Mouse (Mus musculus) hindbrain, embryonic 13.5 days (tissue): Measurements from ENCODE around the gene Izumo4. TPM values are rescaled to one million over a fixed set of nuclear protein-coding genes. Genes with fewer than 3 reads are reported as not detected.

ENCODE experiments used
- ATAC-seq: fragments of 200-750 bp; cut with Nextera tagmentation; 2 replicates; pipeline ENCODE4 v1.8.0; 2017; ENCODE audit warnings: moderate TSS enrichment; ENCODE audit not compliant: low FRiP score
- H3K27ac ChIP-seq: fragments of 300-500 bp; sonication (generic); 2 replicates; pipeline ENCODE4 v1.5.1; 2015; ENCODE audit warnings: inconsistent platforms, mild to moderate bottlenecking, moderate library complexity
- H3K27me3 ChIP-seq: fragments of 300-500 bp; sonication (generic); 2 replicates; pipeline ENCODE4 v1.6.1; 2015; ENCODE audit warnings: mild to moderate bottlenecking, inconsistent platforms
- H3K36me3 ChIP-seq: fragments of 300-500 bp; sonication (generic); 2 replicates; pipeline ENCODE4 v1.6.1; 2015; ENCODE audit warnings: mild to moderate bottlenecking, inconsistent platforms
- H3K4me1 ChIP-seq: fragments of 300-500 bp; sonication (generic); replicated peaks from 2 replicates; pipeline ENCODE4 v1.6.1; 2015; ENCODE audit warnings: inconsistent platforms
- H3K4me2 ChIP-seq: fragments of 300-500 bp; sonication (generic); 2 replicates; pipeline ENCODE4 v1.6.1; 2015; ENCODE audit warnings: inconsistent platforms, mild to moderate bottlenecking, moderate library complexity
- H3K4me3 ChIP-seq: fragments of 300-500 bp; sonication (generic); 2 replicates; pipeline ENCODE4 v1.5.1; 2015; ENCODE audit warnings: mild to moderate bottlenecking, inconsistent platforms
- H3K9ac ChIP-seq: fragments of 300-500 bp; sonication (generic); 2 replicates; pipeline ENCODE4 v1.6.1; 2015; ENCODE audit warnings: mild to moderate bottlenecking, inconsistent platforms
- H3K9me3 ChIP-seq: fragments of 300-500 bp; sonication (generic); 2 replicates; pipeline ENCODE4 v1.6.1; 2016; ENCODE audit warnings: inconsistent platforms
- WGBS: fragments of 180-500 bp; shearing (Covaris S2); methylation state at CpG from one replicate; pipeline ENCODE4 v1.1.7; 2015; 5-methylcytosine and 5-hydroxymethylcytosine counted together
- polyA plus RNA-seq: library from polyadenylated mRNA; unstranded; fragments of >200 nt; fragmentation: Nextera tagmentation; extraction: Ambion mirVana; gene quantifications from 2 replicates; pipeline ENCODE4 v1.2.1, GENCODE M21; 2015

Gene Izumo4
- polyA plus RNA-seq, 1 experiment from 2014 or later = 36.4 TPM

GRCm38 (mm10) chr10:80663485-80664196, 38.3 kb upstream of the Izumo4 start:
- H3K4me1 ChIP-seq = peaks cover 31% of the 10 kb centered on the region
- 64% methylated on average over 5 of the region's 5 CpGs for WGBS
- no peak overlapping the region; the same call in 1 of the 2 replicates for H3K27ac ChIP-seq
- H3K4me2 ChIP-seq = no peak overlapping the region
- no peak overlapping the region for H3K4me3 ChIP-seq
- no peak for ATAC-seq
- H3K36me3 ChIP-seq = peaks cover 34% of the 10 kb centered on the region
- H3K9me3 ChIP-seq = no peaks in the 10 kb centered on the region
- H3K9ac ChIP-seq = no peak overlapping the region
- H3K27me3 ChIP-seq = no peaks in the 10 kb centered on the region

- H3K27ac ChIP-seq = peak overlapping the region; percentile 55; the same call in 1 of the 2 replicates
- no peak for ATAC-seq
- WGBS = 54% methylated on average over 16 of the region's 16 CpGs
- H3K9ac ChIP-seq = no peak overlapping the region
- peak overlapping the region; percentile 10; the same call in 1 of the 2 replicates for H3K4me2 ChIP-seq
- no peaks in the 10 kb centered on the region for H3K27me3 ChIP-seq
- no peaks in the 10 kb centered on the region for H3K9me3 ChIP-seq
- H3K4me1 ChIP-seq = peaks cover 34% of the 10 kb centered on the region
- H3K36me3 ChIP-seq = peaks cover 42% of the 10 kb centered on the region
- H3K4me3 ChIP-seq = no peak overlapping the region
These were observed 37.6 kb upstream of the Izumo4 start for GRCm38 (mm10) chr10:80664197-80665015.

GRCm38 (mm10) chr10:80665016-80665380, 37.0 kb upstream of the Izumo4 start:
- Histone ChIP-seq H3K4me3 (no peak overlapping the region), H3K27me3 (no peaks in the 10 kb centered on the region), H3K9me3 (no peaks in the 10 kb centered on the region), H3K27ac (0 out of 2 replicates have a peak overlapping the region, but pooled peaks have one; percentile 55), H3K4me2 (peak overlapping the region; percentile 10; the same call in 1 of the 2 replicates), H3K9ac (no peak overlapping the region), H3K4me1 (peaks cover 34% of the 10 kb centered on the region), H3K36me3 (peaks cover 48% of the 10 kb centered on the region)
- 24% methylated on average over 10 of the region's 10 CpGs for WGBS
- no peak for ATAC-seq

- peaks cover 52% of the 10 kb centered on the region for H3K36me3 ChIP-seq
- no peak overlapping the region for H3K9ac ChIP-seq
- no peak overlapping the region for H3K27ac ChIP-seq
- H3K4me1 ChIP-seq = peaks cover 38% of the 10 kb centered on the region
- no peak overlapping the region for H3K4me3 ChIP-seq
- H3K9me3 ChIP-seq = no peaks in the 10 kb centered on the region
- no peaks in the 10 kb centered on the region for H3K27me3 ChIP-seq
- 64% methylated on average over 4 of the region's 4 CpGs for WGBS
- ATAC-seq = no peak
- no peak overlapping the region for H3K4me2 ChIP-seq
These were observed 36.5 kb upstream of the Izumo4 start for GRCm38 (mm10) chr10:80665459-80665858.

GRCm38 (mm10) chr10:80665981-80666733, 35.8 kb upstream of the Izumo4 start:
- Histone ChIP-seq H3K9me3 (no peaks in the 10 kb centered on the region), H3K4me3 (no peak overlapping the region), H3K27ac (no peak overlapping the region), H3K36me3 (peaks cover 59% of the 10 kb centered on the region), H3K4me1 (peaks cover 42% of the 10 kb centered on the region), H3K27me3 (no peaks in the 10 kb centered on the region), H3K9ac (peak overlapping the region; percentile 35; the same call in 1 of the 2 replicates), H3K4me2 (no peak overlapping the region)
- ATAC-seq = no peak
- 77% methylated on average over 10 of the region's 10 CpGs for WGBS

- Histone ChIP-seq H3K4me2 (no peak overlapping the region), H3K9me3 (no peaks in the 10 kb centered on the region), H3K9ac (no peak overlapping the region), H3K27ac (no peak overlapping the region), H3K36me3 (peaks cover 67% of the 10 kb centered on the region), H3K4me3 (no peak overlapping the region), H3K27me3 (no peaks in the 10 kb centered on the region), H3K4me1 (peaks cover 50% of the 10 kb centered on the region)
- ATAC-seq = no peak
- 82% methylated on average over 19 of the region's 19 CpGs for WGBS
These were observed 35.1 kb upstream of the Izumo4 start for GRCm38 (mm10) chr10:80666837-80667412.

GRCm38 (mm10) chr10:80668614-80669013, 33.4 kb upstream of the Izumo4 start:
- no peak for ATAC-seq
- no peak overlapping the region for H3K4me2 ChIP-seq

GRCm38 (mm10) chr10:80669018-80669417, 33.0 kb upstream of the Izumo4 start:
- Histone ChIP-seq H3K36me3 (peaks cover 69% of the 10 kb centered on the region), H3K27ac (no peak overlapping the region), H3K9me3 (no peaks in the 10 kb centered on the region), H3K9ac (no peak overlapping the region), H3K4me3 (no peak overlapping the region), H3K27me3 (no peaks in the 10 kb centered on the region), H3K4me1 (peaks cover 62% of the 10 kb centered on the region), H3K4me2 (no peak overlapping the region)
- ATAC-seq = no peak
- WGBS = 93% methylated on average over 12 of the region's 12 CpGs

More at GRCm38 (mm10) chr10:80668614-80669013, 33.4 kb upstream of the Izumo4 start:
- no peaks in the 10 kb centered on the region for H3K9me3 ChIP-seq
- no peak overlapping the region for H3K27ac ChIP-seq
- H3K4me1 ChIP-seq = peaks cover 61% of the 10 kb centered on the region
- WGBS = 80% methylated on average over 11 of the region's 11 CpGs
- no peak overlapping the region for H3K4me3 ChIP-seq
- no peak overlapping the region for H3K9ac ChIP-seq
- H3K36me3 ChIP-seq = peaks cover 69% of the 10 kb centered on the region
- H3K27me3 ChIP-seq = no peaks in the 10 kb centered on the region

GRCm38 (mm10) chr10:80669737-80670485, 32.1 kb upstream of the Izumo4 start:
- Histone ChIP-seq H3K9me3 (no peaks in the 10 kb centered on the region), H3K27ac (no peak overlapping the region), H3K9ac (peak overlapping the region; percentile 30; the same call in 1 of the 2 replicates), H3K4me3 (no peak overlapping the region), H3K4me1 (peaks cover 67% of the 10 kb centered on the region), H3K4me2 (no peak overlapping the region), H3K27me3 (no peaks in the 10 kb centered on the region), H3K36me3 (peaks cover 69% of the 10 kb centered on the region)
- no peak for ATAC-seq
- WGBS = 97% methylated on average over 7 of the region's 7 CpGs

- Histone ChIP-seq H3K27me3 (no peaks in the 10 kb centered on the region), H3K4me1 (peaks cover 65% of the 10 kb centered on the region), H3K36me3 (peaks cover 66% of the 10 kb centered on the region), H3K4me2 (no peak overlapping the region), H3K9me3 (no peaks in the 10 kb centered on the region), H3K9ac (peak overlapping the region; percentile 30; the same call in 1 of the 2 replicates), H3K4me3 (no peak overlapping the region), H3K27ac (no peak overlapping the region)
- WGBS = 95% methylated on average over 2 of the region's 2 CpGs
- no peak for ATAC-seq
These were observed 31.5 kb upstream of the Izumo4 start for GRCm38 (mm10) chr10:80670531-80670930.

GRCm38 (mm10) chr10:80671251-80671650, 30.7 kb upstream of the Izumo4 start:
- H3K27ac ChIP-seq = no peak overlapping the region
- no peak overlapping the region for H3K4me2 ChIP-seq
- over 99% methylated on average over 4 of the region's 4 CpGs for WGBS
- H3K36me3 ChIP-seq = peaks cover 59% of the 10 kb centered on the region
- no peak for ATAC-seq
- no peak overlapping the region for H3K4me3 ChIP-seq
- H3K9me3 ChIP-seq = no peaks in the 10 kb centered on the region
- 0 out of 2 replicates have a peak overlapping the region, but pooled peaks have one; percentile 99 for H3K9ac ChIP-seq
- no peaks in the 10 kb centered on the region for H3K27me3 ChIP-seq
- H3K4me1 ChIP-seq = peaks cover 58% of the 10 kb centered on the region
